Mouse (Mus musculus): ENCODE results near the gene 1700025G04Rik.
"Not testable (repeated sequence)": the region's sequence is repeated elsewhere in the genome, so short reads cannot be mapped to it uniquely, and the experiment has no call there.

Gene 1700025G04Rik

GRCm38 (mm10) chr1:151851051-151851848, 238.7 kb downstream of the 1700025G04Rik start:
- no peak for DNase-seq (ENCODE audit: low spot score)

DNA sequence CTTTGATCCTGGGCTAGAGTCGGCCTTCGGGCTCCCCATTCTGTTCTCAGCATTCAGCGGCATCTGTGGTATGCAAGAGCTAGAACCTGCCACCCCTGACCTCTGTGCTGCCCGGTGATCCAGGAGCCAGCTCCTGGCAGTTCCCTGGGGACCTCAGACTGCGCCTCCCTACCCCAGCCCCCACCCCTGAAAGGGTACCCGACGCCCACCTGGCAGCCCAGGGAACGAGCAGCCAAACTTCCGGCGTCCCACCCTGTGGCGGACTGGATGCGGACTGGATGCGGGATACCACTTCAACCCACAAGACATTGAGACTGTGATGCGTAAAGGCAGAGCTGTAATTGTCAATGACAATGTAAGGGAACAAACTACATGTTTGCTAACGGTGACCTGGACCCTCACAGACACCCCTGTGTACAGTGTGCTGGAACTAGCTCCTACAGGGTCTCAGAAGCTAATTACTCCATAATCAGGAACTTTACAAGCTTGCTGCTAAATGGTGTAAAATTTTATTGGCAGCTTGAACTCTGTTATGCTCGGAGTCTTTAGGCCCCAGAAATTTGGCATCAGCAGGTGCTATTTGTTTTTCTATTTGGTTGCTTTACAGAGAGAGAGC, 239.8 kb downstream of the 1700025G04Rik start:
- DNase-seq (ENCODE audit: low spot score), result no peak

DNA sequence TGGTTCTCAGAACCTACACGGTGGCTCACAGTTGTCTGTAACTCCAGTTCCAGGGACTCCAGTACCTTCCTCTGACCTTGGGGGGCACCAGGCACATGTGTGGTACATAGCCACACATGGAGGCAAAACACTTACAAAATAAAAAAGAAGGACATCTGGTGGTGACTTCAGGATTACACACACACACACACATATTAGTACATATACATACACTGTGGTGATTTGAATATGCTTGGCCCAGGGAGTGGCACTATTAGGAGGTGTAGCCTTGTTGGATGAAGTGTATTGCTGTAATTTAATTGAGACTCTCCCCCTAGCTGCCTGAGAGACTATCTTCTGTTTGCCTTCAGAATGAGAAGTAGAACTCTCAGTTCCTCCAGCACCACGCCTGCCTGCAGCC, 241.6 kb downstream of the 1700025G04Rik start:
- DNase-seq (ENCODE audit: low spot score), result no peak

- DNase-seq (ENCODE audit: low spot score), result no peak
Measured at GRCm38 (mm10) chr1:151845926-151846782, 243.8 kb downstream of the 1700025G04Rik start.

DNA sequence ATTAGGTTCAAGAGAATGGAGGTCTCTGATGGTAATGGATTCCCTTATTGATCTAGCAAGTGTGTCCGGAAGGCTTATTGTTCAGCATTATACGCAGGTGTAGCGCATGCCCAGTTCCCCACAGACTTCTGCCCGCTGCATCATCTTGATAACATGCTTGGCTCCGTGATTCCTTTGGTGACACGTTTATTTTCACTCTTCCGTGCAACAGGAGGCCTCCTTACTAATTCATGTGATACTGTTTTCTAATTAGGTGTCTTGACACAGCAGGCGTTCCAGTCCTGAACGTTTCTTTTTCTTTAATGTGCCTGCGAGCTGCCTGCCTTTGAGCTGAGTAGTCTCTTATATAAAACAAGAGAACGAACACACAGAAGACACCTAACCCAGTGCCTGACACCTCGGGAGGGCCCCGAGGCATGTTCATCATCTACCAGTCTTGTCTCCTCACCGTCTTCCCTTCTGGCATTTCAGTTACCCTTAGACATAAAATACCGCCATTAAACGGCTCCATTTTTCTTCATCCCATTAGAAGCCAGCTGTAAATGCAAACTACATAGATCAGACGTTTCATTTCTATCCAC, 244.6 kb downstream of the 1700025G04Rik start:
- DNase-seq (ENCODE audit: low spot score), result no peak

GRCm38 (mm10) chr1:151840345-151840744, 249.6 kb downstream of the 1700025G04Rik start:
- not testable (repeated sequence) for DNase-seq (ENCODE audit: low spot score)

- no peak for DNase-seq (ENCODE audit: low spot score)
Measured at GRCm38 (mm10) chr1:151835261-151835660, 254.7 kb downstream of the 1700025G04Rik start.

DNA sequence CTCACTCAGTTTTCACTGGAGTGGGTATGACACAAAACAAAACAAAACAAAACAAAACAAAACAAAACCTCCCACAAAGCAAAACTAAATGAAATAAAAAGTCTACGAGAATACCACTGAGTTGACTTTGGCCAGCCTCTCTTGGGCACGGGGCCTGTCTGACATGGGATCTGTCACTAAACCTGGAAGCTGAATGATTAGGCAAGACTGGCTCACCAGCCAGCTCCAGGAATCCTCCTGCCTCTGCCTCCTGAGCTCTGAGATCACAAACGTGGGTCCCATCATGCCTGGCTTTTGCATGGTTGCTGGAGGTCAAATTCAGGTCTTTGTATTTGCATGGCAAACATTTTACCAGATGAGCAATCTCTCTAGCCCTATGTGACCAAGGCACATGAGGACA, 258.1 kb downstream of the 1700025G04Rik start:
- DNase-seq (ENCODE audit: low spot score), result no peak

- peak; percentile 4 for DNase-seq (ENCODE audit: low spot score)
Measured at GRCm38 (mm10) chr1:151825065-151825464, 264.9 kb downstream of the 1700025G04Rik start.

- peak; percentile 64 for DNase-seq (ENCODE audit: low spot score)
Measured at GRCm38 (mm10) chr1:151820457-151820856, 269.5 kb downstream of the 1700025G04Rik start.

DNA sequence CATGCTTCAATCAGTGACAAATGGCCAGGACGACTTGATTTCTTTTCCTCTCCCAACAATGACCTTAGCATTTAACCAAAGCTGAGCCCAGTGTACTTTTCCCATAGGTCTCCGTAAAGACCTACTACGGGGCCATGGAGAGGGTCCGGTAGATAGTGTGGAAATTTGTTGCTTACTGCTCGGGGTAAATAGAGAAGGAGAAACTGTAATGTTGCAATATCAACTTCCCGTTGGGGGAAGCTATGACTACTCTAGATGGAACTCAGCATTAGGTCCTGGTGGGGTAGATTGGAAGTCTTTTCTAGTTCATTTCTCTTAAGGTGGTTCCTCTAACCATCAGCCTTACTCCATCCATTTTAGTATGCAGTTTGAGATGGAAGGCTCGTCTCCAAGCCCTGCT, 270.7 kb downstream of the 1700025G04Rik start:
- DNase-seq (ENCODE audit: low spot score), result peak; percentile 6

DNA sequence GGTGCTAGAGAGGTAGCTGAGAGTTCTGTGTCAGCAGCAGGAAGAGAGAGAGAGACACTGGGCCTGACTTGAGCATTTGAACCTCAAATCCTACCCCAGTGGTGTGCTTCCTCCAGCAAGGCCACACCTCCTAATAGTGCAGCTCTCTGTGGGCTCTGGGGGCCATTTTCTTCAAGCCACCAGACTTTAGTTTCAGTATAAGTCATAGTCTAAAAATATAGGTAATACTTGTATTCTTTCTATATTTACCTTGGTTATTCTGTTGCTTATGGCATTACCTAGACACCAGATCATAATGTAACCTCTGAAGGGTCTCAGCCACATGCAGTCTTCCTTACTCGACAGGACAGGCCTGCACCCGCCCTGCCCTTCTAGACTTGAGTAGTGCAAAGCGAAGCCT, 273.9 kb downstream of the 1700025G04Rik start:
- DNase-seq (ENCODE audit: low spot score), result no peak

- DNase-seq (ENCODE audit: low spot score), result no peak
Measured at GRCm38 (mm10) chr1:151812004-151812712, 277.8 kb downstream of the 1700025G04Rik start.

DNA sequence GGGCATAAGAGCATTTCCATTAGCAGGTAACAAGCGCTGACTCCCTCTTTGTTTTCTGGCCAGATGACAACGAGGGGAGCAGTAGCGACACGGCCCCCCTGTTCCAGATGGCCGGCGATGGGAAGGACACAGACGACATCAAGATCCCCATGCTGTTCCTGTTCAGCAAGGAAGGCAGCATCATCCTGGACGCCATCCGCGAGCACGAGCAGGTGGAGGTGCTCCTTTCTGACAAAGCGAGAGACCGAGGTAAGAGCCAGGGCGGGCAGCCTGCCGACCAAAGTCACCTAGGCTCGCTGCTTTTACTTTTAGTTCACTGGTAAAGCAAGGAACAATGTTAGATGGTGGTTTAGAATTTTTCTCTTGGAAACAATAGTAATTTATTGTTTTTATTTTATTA, 278.5 kb downstream of the 1700025G04Rik start:
- DNase-seq (ENCODE audit: low spot score), result no peak

DNA sequence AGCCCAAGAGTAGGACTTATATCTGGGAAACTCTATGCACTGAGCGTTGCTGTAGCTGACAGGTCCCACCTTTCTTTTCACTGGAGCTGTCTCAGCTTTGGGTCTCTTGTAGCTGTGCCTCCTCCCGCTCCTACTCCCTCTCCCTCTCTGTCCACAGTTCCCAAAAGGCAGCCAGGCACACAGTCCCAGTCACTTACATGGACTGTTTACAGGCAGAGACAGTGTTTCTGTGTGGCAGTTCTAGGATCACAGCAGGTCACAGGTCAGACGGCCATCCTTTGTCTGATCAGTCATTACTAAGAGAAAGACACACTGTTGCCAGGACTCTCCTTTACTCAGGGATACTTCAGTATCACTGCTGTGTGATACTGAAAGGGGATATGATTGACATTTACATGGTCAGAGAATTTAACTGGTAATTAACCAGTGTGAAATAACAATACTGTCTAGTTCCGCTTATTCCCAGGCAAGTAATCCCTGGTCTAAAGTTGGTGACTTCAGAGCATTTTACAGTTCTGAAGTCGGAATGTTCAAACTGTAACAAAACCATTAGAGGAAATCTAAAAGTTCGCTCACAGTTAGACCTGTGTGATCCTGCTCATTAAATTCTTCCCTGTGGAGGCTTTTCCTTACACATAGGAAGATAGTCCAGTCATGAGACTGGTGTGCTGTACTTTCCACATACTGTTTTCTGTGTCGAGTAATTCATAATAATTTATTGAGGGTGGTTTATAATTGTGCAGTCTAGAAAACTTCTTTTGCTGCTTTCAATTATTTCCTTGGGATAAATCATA, 279.1 kb downstream of the 1700025G04Rik start:
- DNase-seq (ENCODE audit: low spot score), result no peak

- no peak for DNase-seq (ENCODE audit: low spot score)
Measured at GRCm38 (mm10) chr1:151807286-151807685, 282.6 kb downstream of the 1700025G04Rik start.

- DNase-seq (ENCODE audit: low spot score), result not testable (repeated sequence)
Measured at GRCm38 (mm10) chr1:151802795-151803194, 287.1 kb downstream of the 1700025G04Rik start.

All from lung, postnatal 25 days (tissue).